Mouse (Mus musculus) liver, embryonic 14.5 days (tissue): ENCODE results near the gene Cobl. TPM values are rescaled to one million over a fixed set of nuclear protein-coding genes. Genes with fewer than 3 reads are reported as not detected.

ENCODE experiments used
- ATAC-seq: fragments of 200-750 bp; cut with Nextera tagmentation; 2 replicates; pipeline ENCODE4 v1.8.0; 2017; ENCODE audit warnings: moderate number of reproducible peaks, mild to moderate bottlenecking, moderate library complexity; ENCODE audit not compliant: insufficient read depth
- DNase-seq, 3 experiments: peaks; one replicate each; pipeline ENCODE4 v3.0.0-alpha.2; 2012 to 2013; ENCODE audit warnings: low read depth in 3 of 3, low spot score in 3 of 3
- H3K27ac ChIP-seq: fragments of 300-500 bp; sonication (generic); 2 replicates; pipeline ENCODE4 v1.5.1; 2014; ENCODE audit warnings: moderate library complexity, mild to moderate bottlenecking, control low read depth, inconsistent platforms
- H3K27me3 ChIP-seq: fragments of 300-500 bp; sonication (generic); 2 replicates; pipeline ENCODE4 v1.6.1; 2014; ENCODE audit warnings: mild to moderate bottlenecking, low read length, moderate library complexity; ENCODE audit not compliant: control insufficient read depth, insufficient read depth
- H3K36me3 ChIP-seq: fragments of 300-500 bp; sonication (generic); replicated peaks from 2 replicates; pipeline ENCODE4 v1.6.1; 2014; ENCODE audit warnings: low read depth; ENCODE audit not compliant: control insufficient read depth, insufficient read depth
- H3K4me1 ChIP-seq, 2 experiments: fragments of 200-500 bp in 1 of 2; fragments of 300-500 bp in 1 of 2; sonication (generic) in 1 of 2; replicated peaks; 2 replicates each; pipeline ENCODE4 v1.6.1; 2012 to 2014; ENCODE audit warnings: antibody characterized with exemption in 1 of 2, inconsistent platforms in 1 of 2, low read length in 1 of 2; ENCODE audit not compliant: control insufficient read depth in 2 of 2, insufficient read depth in 2 of 2
- H3K4me2 ChIP-seq: fragments of 300-500 bp; sonication (generic); 2 replicates; pipeline ENCODE4 v1.6.1; 2014; ENCODE audit warnings: low read depth, mild to moderate bottlenecking, control low read depth, moderate library complexity
- H3K4me3 ChIP-seq, 2 experiments: fragments of 200-500 bp in 1 of 2; fragments of 300-500 bp in 1 of 2; sonication (generic) in 1 of 2; 2 replicates each; pipeline ENCODE4 v1.5.1; 2012 to 2014; ENCODE audit warnings: low read depth in 2 of 2, low read length in 2 of 2, mild to moderate bottlenecking in 2 of 2, control low read depth in 1 of 2, inconsistent platforms in 1 of 2, moderate library complexity in 1 of 2; ENCODE audit not compliant: insufficient read depth in 1 of 2
- H3K9ac ChIP-seq: fragments of 300-500 bp; sonication (generic); replicated peaks from 2 replicates; pipeline ENCODE4 v1.6.1; 2014; ENCODE audit warnings: mild to moderate bottlenecking, control low read depth, moderate library complexity
- H3K9me3 ChIP-seq: fragments of 300-500 bp; sonication (generic); 2 replicates; pipeline ENCODE4 v1.6.1; 2016; ENCODE audit warnings: low read length, mixed read lengths; ENCODE audit not compliant: control insufficient read depth
- CTCF ChIP-seq: IDR thresholded peaks from 2 replicates; pipeline ENCODE4 v1.5.1; 2016; ENCODE audit warnings: antibody characterized with exemption, low read depth, control low read depth
- EP300 ChIP-seq: IDR thresholded peaks from 2 replicates; pipeline ENCODE4 v1.6.1; 2016; ENCODE audit warnings: antibody characterized with exemption, low read depth
- WGBS: fragments of 180-500 bp; shearing (Covaris S2); extraction: QIAGEN DNeasy Blood & Tissue Kit; methylation state at CpG from one replicate; pipeline ENCODE4 v1.1.7; 2014; ENCODE audit not compliant: insufficient replicate concordance; 5-methylcytosine and 5-hydroxymethylcytosine counted together
- polyA plus RNA-seq, 2 experiments: library from polyadenylated mRNA; depleted of rRNA in 1 of 2; stranded (reverse) in 1 of 2; unstranded in 1 of 2; fragments of >200 nt; fragmentation: Nextera tagmentation in 1 of 2; extraction: Ambion mirVana in 1 of 2; gene quantifications; 2 replicates each; pipeline versions ENCODE4 v1.2.1 to v1.2.3; 2012 to 2014

The Cobl gene
- polyA plus RNA-seq, 2 experiments = 0.56 to 0.64 TPM

- no peaks in the 10 kb centered on the region for H3K9me3 ChIP-seq
- ATAC-seq (no peak), DNase-seq (no peak)
- no peak overlapping the region for H3K27ac ChIP-seq
- no peak for TF ChIP-seq EP300
- no peak for TF ChIP-seq CTCF
- WGBS = 44% methylated on average over 6 of the region's 6 CpGs
- H3K27me3 ChIP-seq = no peaks in the 10 kb centered on the region
- no peak overlapping the region for H3K4me2 ChIP-seq
- no peaks in the 10 kb centered on the region for H3K36me3 ChIP-seq
- H3K4me3 ChIP-seq = no peak overlapping the region
- no peaks in the 10 kb centered on the region for H3K4me1 ChIP-seq
- H3K9ac ChIP-seq = no peak overlapping the region
Observed at GRCm38 (mm10) chr11:12231481-12232035, 233.2 kb downstream of the Cobl start.

- H3K9me3 ChIP-seq = no peaks in the 10 kb centered on the region
- DNase-seq (no peak), ATAC-seq (no peak)
- H3K27me3 ChIP-seq = no peaks in the 10 kb centered on the region
- H3K4me3 ChIP-seq = no peak overlapping the region
- no peaks in the 10 kb centered on the region for H3K4me1 ChIP-seq
- TF ChIP-seq EP300 (no peak), CTCF (no peak)
- H3K9ac ChIP-seq = no peak overlapping the region
- WGBS = 70% methylated on average over 7 of the region's 7 CpGs
- no peak overlapping the region for H3K27ac ChIP-seq
- H3K4me2 ChIP-seq = no peak overlapping the region
- H3K36me3 ChIP-seq = no peaks in the 10 kb centered on the region
Observed at GRCm38 (mm10) chr11:12229411-12229810, 235.3 kb downstream of the Cobl start.

DNA sequence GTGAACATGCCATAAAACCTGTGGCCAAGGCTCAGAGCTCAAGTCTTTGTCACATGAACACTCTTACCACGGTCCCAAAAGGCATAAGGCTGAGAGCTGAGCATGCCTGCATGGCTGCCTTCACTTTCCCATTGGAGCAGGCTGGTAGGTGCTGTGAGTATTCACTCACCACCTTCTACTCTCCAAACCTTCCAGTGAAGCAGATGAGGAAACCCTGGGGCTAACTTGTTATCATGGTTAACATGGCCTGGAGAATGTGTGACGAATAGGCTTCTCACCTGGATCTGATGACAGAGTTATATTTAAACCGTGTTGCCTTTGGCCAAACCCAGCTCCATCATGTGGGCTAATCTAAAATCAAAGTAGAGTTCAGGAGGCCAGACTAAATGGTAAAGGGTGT is 237.4 kb downstream of the Cobl start:
- 55% methylated on average over 3 of the region's 3 CpGs for WGBS
- no peaks in the 10 kb centered on the region for H3K9me3 ChIP-seq
- H3K9ac ChIP-seq = no peak overlapping the region
- H3K4me2 ChIP-seq = no peak overlapping the region
- H3K4me3 ChIP-seq = no peak overlapping the region
- TF ChIP-seq EP300 (no peak), CTCF (no peak)
- no peaks in the 10 kb centered on the region for H3K27me3 ChIP-seq
- ATAC-seq (no peak), DNase-seq (no peak)
- no peak overlapping the region for H3K27ac ChIP-seq
- H3K36me3 ChIP-seq = no peaks in the 10 kb centered on the region
- no peaks in the 10 kb centered on the region for H3K4me1 ChIP-seq

GRCm38 (mm10) chr11:12219594-12220530 is 244.9 kb downstream of the Cobl start:
- 46% methylated on average over 4 of the region's 4 CpGs for WGBS
- Histone ChIP-seq H3K4me2 (no peak overlapping the region), H3K4me1 (peaks cover 8 to 12% of the 10 kb centered on the region in 2 experiments), H3K27me3 (no peaks in the 10 kb centered on the region), H3K9ac (no peak overlapping the region), H3K9me3 (no peaks in the 10 kb centered on the region), H3K4me3 (no peak overlapping the region), H3K27ac (no peak overlapping the region), H3K36me3 (no peaks in the 10 kb centered on the region)
- TF ChIP-seq EP300 (no peak), CTCF (no peak)
- ATAC-seq (no peak), DNase-seq (no peak)

GRCm38 (mm10) chr11:12216897-12217296 is 247.9 kb downstream of the Cobl start:
- H3K4me2 ChIP-seq = no peak overlapping the region
- H3K9me3 ChIP-seq = no peaks in the 10 kb centered on the region
- 46% methylated on average over 1 of the region's 1 CpGs for WGBS
- ATAC-seq = no peak
- no peaks in the 10 kb centered on the region for H3K36me3 ChIP-seq
- TF ChIP-seq EP300 (no peak), CTCF (no peak)
- H3K27ac ChIP-seq = no peak overlapping the region
- no peak for DNase-seq
- no peak overlapping the region for H3K4me3 ChIP-seq
- no peak overlapping the region for H3K9ac ChIP-seq
- peaks cover 10 to 16% of the 10 kb centered on the region in 2 experiments for H3K4me1 ChIP-seq
- no peaks in the 10 kb centered on the region for H3K27me3 ChIP-seq
